Mouse (Mus musculus): ENCODE results near the gene Ncs1.
A peak's percentile ranks its signal among the peaks of the same experiment; 100 is the strongest.

Ncs1 gene

DNA sequence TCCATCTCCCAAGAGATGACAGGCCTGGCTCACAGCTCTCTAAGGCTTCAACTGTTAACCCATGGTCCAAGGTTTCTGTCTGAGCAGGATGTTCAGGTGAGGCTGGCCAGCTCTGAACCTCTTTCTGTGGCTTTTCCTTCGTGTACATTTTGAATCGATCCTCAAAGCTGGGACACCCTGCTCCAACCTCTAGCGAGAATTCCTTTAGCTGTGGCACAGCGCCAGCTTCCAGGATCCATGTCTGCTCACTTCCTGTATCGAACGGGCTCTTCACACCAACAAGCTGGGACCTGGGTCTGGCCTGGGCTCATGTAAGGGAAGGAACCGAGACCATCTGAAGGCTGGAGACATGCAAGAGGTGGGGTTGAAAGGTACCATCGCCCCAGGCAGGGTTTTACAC, 1.4 kb upstream of the Ncs1 start:
- no peak for DNase-seq (ENCODE audit: low spot score in 2 of 2)

- no peak for DNase-seq (ENCODE audit: low spot score in 2 of 2)
Measured at GRCm38 (mm10) chr2:31245051-31245450, 572 bp upstream of the Ncs1 start.

GRCm38 (mm10) chr2:31246251-31246971, 788 bp downstream of the Ncs1 start:
- no peak for DNase-seq (ENCODE audit: low spot score in 2 of 2)

DNA sequence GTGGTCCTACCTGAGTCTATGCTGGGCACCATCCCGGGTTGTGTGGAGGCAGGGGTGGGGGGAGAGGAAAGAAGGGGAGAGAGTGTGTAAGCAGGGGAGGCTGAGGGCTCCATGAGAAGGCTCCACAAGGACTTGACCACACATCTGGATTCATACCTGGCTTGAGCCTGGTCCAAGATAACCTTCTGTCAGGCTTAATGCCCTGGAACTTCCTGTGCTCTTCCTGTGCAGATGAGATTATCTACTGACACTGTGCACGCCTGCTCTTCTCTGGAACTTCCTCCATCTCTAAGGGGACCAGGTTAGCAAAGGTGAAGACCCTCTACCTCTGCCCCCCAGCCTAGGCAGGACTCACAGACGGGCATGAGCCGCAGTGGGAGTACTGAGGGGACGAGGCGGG, 3.2 kb downstream of the Ncs1 start:
- no peak for DNase-seq (ENCODE audit: low spot score in 2 of 2)

DNA sequence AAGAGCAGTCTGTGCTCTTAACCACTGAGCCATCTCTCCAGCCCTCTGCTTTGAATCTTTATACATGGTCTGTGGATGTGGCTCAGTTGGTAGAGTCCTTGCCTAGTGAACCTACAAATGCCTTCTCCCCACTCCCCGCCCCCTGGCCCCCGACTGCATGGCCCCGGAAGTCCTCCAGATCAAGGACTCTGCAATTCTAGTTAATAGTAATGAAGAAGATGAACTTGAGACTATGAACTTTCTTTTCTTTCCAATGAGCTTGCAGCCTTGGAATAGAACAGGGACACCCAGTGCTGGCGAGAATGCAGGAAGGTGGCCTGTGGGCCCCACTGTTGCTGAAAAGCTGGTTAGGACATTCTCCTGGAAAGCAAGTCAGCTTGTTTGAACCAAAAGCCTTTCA, 6.5 kb downstream of the Ncs1 start:
- DNase-seq (ENCODE audit: low spot score in 2 of 2) = no peak

DNA sequence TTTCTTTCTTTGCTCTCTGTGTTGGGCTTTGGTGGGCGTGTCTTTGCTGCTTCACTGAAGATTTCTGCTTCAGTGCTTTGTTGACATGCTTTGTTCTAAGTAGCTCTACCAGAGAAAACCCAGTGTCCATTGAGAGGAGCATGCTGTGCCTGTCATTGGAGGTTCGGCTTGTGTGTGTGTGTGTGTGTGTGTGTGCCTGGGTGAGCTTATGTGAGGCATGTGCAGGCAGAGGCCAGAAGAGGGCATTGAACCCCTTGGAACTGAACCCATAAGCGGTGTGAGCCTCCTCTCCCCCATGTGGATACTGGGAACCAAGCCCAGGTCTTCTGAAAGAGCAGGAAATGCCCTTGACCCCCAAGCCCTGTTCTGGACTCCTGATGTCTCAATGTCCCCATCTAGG, 7.8 kb downstream of the Ncs1 start:
- DNase-seq (ENCODE audit: low spot score in 2 of 2) = no peak

GRCm38 (mm10) chr2:31254806-31255205, 9.2 kb downstream of the Ncs1 start:
- DNase-seq (ENCODE audit: low spot score in 2 of 2) = no peak

DNA sequence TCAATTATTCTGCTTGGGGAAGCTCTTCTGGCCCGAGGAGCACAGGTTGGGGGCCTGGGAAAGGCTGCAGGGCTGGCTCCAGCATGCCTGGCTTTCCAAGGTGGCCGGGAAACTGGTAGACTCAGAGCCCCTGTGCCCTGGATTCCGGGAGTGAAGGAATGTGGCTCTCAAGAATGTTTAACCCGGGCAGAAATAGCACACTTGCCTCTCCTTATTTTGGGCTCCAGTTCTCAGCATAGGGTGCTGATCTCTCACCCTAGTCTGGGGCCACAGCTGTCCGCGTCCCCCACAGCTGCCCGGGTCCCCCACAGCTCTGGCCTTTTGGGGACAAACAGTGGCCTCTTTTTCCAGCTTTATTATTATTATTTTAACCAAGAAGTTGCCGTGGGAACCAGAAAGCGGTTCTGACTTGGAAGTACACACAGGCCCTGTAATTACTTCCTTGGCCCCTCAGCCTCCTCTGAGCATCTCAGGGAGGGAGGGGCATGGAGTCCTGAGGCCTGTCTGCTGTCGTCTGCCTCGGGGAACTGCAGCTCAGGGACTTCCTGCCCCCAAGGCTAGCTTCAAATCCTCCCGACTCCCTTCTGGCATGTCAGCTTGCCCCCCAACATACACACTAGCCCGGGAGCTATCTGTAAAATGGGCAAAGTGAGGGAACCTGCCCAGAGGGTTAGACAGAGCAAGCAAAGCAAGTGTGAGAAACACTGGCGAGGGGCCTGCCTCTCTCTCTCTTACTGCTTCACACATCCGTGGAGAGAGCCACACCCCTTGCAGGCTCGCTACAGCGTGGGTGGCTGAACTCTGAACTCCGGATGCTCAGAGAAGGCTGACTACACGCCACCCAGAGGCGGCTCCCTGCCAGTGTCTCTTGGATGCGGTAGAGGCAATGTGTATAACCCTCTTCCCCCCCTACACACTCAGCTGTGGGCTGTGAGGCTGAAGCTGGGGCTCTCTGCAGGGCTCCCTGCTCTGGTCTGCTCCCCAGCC, 10.6 kb downstream of the Ncs1 start:
- DNase-seq (ENCODE audit: low spot score in 2 of 2) = peak; percentile 86 to 89

GRCm38 (mm10) chr2:31257096-31257495, 11.5 kb downstream of the Ncs1 start:
- no peak for DNase-seq (ENCODE audit: low spot score in 2 of 2)

GRCm38 (mm10) chr2:31258609-31259366, 13.2 kb downstream of the Ncs1 start:
- DNase-seq (ENCODE audit: low spot score in 2 of 2) = peak; percentile 53 to 56

- no peak for DNase-seq (ENCODE audit: low spot score in 2 of 2)
Measured at GRCm38 (mm10) chr2:31259367-31259920, 13.8 kb downstream of the Ncs1 start.

DNA sequence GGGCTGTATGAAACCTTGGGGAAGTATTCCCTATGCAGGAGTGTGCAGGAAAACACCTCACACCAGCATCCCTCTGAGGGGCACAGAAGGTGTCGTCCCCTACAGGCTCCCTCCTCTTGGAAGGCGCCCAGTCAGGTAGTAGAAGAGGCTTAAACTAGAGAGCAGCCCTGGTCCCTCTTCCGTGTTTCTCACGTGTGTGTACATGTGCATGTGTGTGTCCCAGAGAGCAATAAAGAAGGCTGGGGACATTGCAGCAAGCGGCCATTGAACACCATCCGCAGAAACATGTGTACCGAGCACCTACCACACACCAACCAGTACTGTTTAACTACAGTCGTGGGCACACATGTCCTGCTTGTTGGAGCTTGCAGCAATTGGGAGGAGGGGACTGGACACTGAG, 14.9 kb downstream of the Ncs1 start:
- DNase-seq (ENCODE audit: low spot score in 2 of 2) = no peak

GRCm38 (mm10) chr2:31263039-31263461, 17.4 kb downstream of the Ncs1 start:
- DNase-seq (ENCODE audit: low spot score in 2 of 2) = no peak

GRCm38 (mm10) chr2:31263746-31264378, 18.2 kb downstream of the Ncs1 start:
- no peak for DNase-seq (ENCODE audit: low spot score in 2 of 2)

GRCm38 (mm10) chr2:31267447-31267846, 21.8 kb downstream of the Ncs1 start:
- DNase-seq (ENCODE audit: low spot score in 2 of 2) = no peak

GRCm38 (mm10) chr2:31268631-31269030, 23.0 kb downstream of the Ncs1 start:
- no peak for DNase-seq (ENCODE audit: low spot score in 2 of 2)

- no peak for DNase-seq (ENCODE audit: low spot score in 2 of 2)
Measured at GRCm38 (mm10) chr2:31269188-31269587, 23.6 kb downstream of the Ncs1 start.

GRCm38 (mm10) chr2:31269847-31270246, 24.2 kb downstream of the Ncs1 start:
- DNase-seq (ENCODE audit: low spot score in 2 of 2) = no peak

- DNase-seq (ENCODE audit: low spot score in 2 of 2) = no peak
Measured at GRCm38 (mm10) chr2:31270470-31270869, 24.8 kb downstream of the Ncs1 start.

GRCm38 (mm10) chr2:31271071-31271470, 25.4 kb downstream of the Ncs1 start:
- DNase-seq (ENCODE audit: low spot score in 2 of 2) = no peak

DNA sequence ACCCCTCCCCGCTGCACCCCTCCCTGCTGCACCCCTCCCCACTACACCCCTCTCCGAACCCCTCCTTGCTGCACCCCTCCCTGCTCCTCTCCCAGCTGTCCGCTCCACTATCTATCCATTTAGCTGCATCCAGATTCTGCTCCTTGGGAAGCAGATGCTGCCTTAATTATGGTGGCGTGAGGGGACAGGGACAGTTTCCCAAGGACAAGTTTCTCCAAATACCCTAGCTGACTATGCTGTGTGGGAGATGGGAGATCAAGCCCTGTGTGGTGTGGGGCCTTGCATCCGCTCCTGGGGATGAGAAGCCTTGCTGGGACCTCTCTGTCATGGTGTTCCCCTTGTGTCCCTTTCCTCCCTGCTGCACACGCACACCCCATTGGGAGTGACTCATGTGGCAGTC, 29.4 kb downstream of the Ncs1 start:
- DNase-seq (ENCODE audit: low spot score in 2 of 2) = no peak
